ENCODE assay signal across 23 mouse cellular contexts in genomic region chr7:45733477-45733876, GRCm38 (mm10). TPM values are rescaled to one million over a fixed set of nuclear protein-coding genes. Genes with fewer than 3 reads are reported as not detected.
DNase-seq lines count a peak whose midpoint lies in the region; ATAC-seq and TF ChIP-seq lines count a peak whose summit lies in the region.
"Had no signal": no experiment of that assay in that cellular context is flagged by ENCODE, and none has a peak within 500 bp of the region (broad histone marks: within the 10 kb centered on the region; RNA-seq: fewer than 3 reads in every experiment).

No protein-coding gene starts in this region.

- H3K36me3 ChIP-seq in forebrain, embryonic 16.5 days (ENCODE audit: control insufficient read depth, insufficient read depth), result no peaks in the 10 kb centered on the region
- no peaks in the 10 kb centered on the region for H3K36me3 ChIP-seq in hindbrain, postnatal 0 days (ENCODE audit: insufficient read depth, low read length)
- H3K36me3 ChIP-seq: intestine, embryonic 15.5 days had no signal

- peak; percentile 99 for ATAC-seq in CD4-positive, CD25-positive, alpha-beta regulatory T cell, adult 4 months
- ATAC-seq in inflammation-experienced regulatory T-cells, adult 6 months, result peak; percentile 99
- ATAC-seq in forebrain, embryonic 16.5 days, result no peak
- no peak for ATAC-seq in hindbrain, postnatal 0 days
- ATAC-seq: intestine, embryonic 15.5 days; liver, postnatal 0 days had no signal

- no peaks in the 10 kb centered on the region for H3K9me3 ChIP-seq in forebrain, embryonic 16.5 days (ENCODE audit: control insufficient read depth, low read length)
- no peaks in the 10 kb centered on the region for H3K9me3 ChIP-seq in hindbrain, postnatal 0 days (ENCODE audit: low read length)
- H3K9me3 ChIP-seq: embryonic facial prominence, embryonic 12.5 days; heart, embryonic 13.5 days; intestine, embryonic 15.5 days had no signal

- H3K27ac ChIP-seq in forebrain, embryonic 16.5 days (ENCODE audit: low read length), result no peak overlapping the region
- no peak overlapping the region for H3K27ac ChIP-seq in hindbrain, postnatal 0 days
- H3K27ac ChIP-seq: embryonic facial prominence, embryonic 12.5 days; heart, embryonic 13.5 days; intestine, embryonic 15.5 days; kidney, postnatal 0 days had no signal

- no peak overlapping the region for H3K4me2 ChIP-seq in forebrain, embryonic 16.5 days (ENCODE audit: low read length)
- H3K4me2 ChIP-seq in hindbrain, postnatal 0 days (ENCODE audit: low read depth, low read length), result no peak overlapping the region
- H3K4me2 ChIP-seq: embryonic facial prominence, embryonic 12.5 days; heart, embryonic 13.5 days; intestine, embryonic 15.5 days had no signal

- H3K27me3 ChIP-seq in forebrain, embryonic 16.5 days (replicated peaks; ENCODE audit: control insufficient read depth, insufficient read depth, low read length), result no peaks in the 10 kb centered on the region
- no peaks in the 10 kb centered on the region for H3K27me3 ChIP-seq in hindbrain, postnatal 0 days (ENCODE audit: insufficient read depth, low read length)
- H3K27me3 ChIP-seq: embryonic facial prominence, embryonic 12.5 days; heart, embryonic 13.5 days; intestine, embryonic 15.5 days had no signal

- 86% methylated on average over 5 of the region's 5 CpGs for WGBS in forebrain, embryonic 16.5 days
- 89% methylated on average over 5 of the region's 5 CpGs for whole genome bisulfite sequencing in hindbrain, postnatal 0 days

- TF ChIP-seq CTCF in hindbrain, postnatal 0 days (IDR thresholded peaks at IDR 0.05; ENCODE audit: low read depth), result no peak

- H3K4me1 ChIP-seq in forebrain, embryonic 16.5 days (replicated peaks; ENCODE audit: control insufficient read depth, insufficient read depth, low read length), result no peaks in the 10 kb centered on the region
- no peaks in the 10 kb centered on the region for H3K4me1 ChIP-seq in hindbrain, postnatal 0 days (ENCODE audit: insufficient read depth, low read length)

- H3K9ac ChIP-seq in forebrain, embryonic 16.5 days (replicated peaks; ENCODE audit: low read depth, low read length), result no peak overlapping the region
- H3K9ac ChIP-seq in hindbrain, postnatal 0 days (replicated peaks; ENCODE audit: low read length), result no peak overlapping the region
- H3K9ac ChIP-seq: embryonic facial prominence, embryonic 12.5 days; heart, embryonic 13.5 days; intestine, embryonic 15.5 days; liver, postnatal 0 days had no signal

- peak; percentile 90 for DNase-seq in CD4-positive helper T cell, adult 2 months (ENCODE audit: low read depth, low spot score)
- DNase-seq in thymus, postnatal 0 days (ENCODE audit: low spot score), result peak; percentile 89
- no peak for DNase-seq in urinary bladder, postnatal 25 days (ENCODE audit: low spot score)
- no peak for DNase-seq in hindbrain, postnatal 0 days (ENCODE audit: low spot score)
- DNase-seq: adrenal gland, postnatal 25 days; cerebellum, adult 8-10 months; gastrocnemius, postnatal 25 days; heart, postnatal 4 days; layer of hippocampus, postnatal 36 days; liver; liver, postnatal 0 days; right cerebral cortex, adult 18-20 months; spleen, adult 18-20 months had no signal

- H3K4me3 ChIP-seq in forebrain, embryonic 16.5 days (replicated peaks; ENCODE audit: low read length), result no peak overlapping the region
- no peak overlapping the region for H3K4me3 ChIP-seq in hindbrain, postnatal 0 days (ENCODE audit: low read length)
- H3K4me3 ChIP-seq: embryonic facial prominence, embryonic 12.5 days; heart, embryonic 13.5 days; intestine, embryonic 15.5 days had no signal

RNA-seq across cellular contexts. Expression of gene Spaca4, which starts 7.9 kb away (rescaled TPM):
- not detected for polyA plus RNA-seq in CD4-positive, CD25-positive, alpha-beta regulatory T cell, adult 4 months (2017; shearing (Covaris generic))
- not detected for polyA plus RNA-seq in inflammation-experienced regulatory T-cells, adult 6 months (2017; shearing (Covaris generic))
- not detected in 2 replicates for polyA plus RNA-seq in thymus, postnatal 0 days (2015; fragmentation: Nextera tagmentation; extraction: Ambion mirVana)
- polyA plus RNA-seq in forebrain, embryonic 16.5 days (2015; fragmentation: Nextera tagmentation; extraction: Ambion mirVana), result not detected in 2 replicates
- not detected in 2 replicates for total RNA-seq in hindbrain, postnatal 0 days (2014; rRNA removed)
- not detected in 2 replicates for polyA plus RNA-seq in hindbrain, postnatal 0 days (2015; fragmentation: Nextera tagmentation; extraction: Ambion mirVana)
- total RNA-seq: adrenal gland, postnatal 25 days; gastrocnemius, postnatal 25 days; heart, postnatal 4 days; layer of hippocampus, adult 18-20 months; layer of hippocampus, postnatal 36 days; left cerebral cortex, postnatal 36 days had no signal
- polyA plus RNA-seq: cortical plate, adult 2 months; embryonic facial prominence, embryonic 12.5 days; heart, embryonic 13.5 days; kidney, postnatal 0 days; liver, postnatal 0 days had no signal

RNA-seq across cellular contexts. Expression of gene Fam83e, which starts 12.5 kb away (rescaled TPM):
- not detected for polyA plus RNA-seq in CD4-positive, CD25-positive, alpha-beta regulatory T cell, adult 4 months (2017; shearing (Covaris generic))
- polyA plus RNA-seq in inflammation-experienced regulatory T-cells, adult 6 months (2017; shearing (Covaris generic)), result under 1 TPM in 2 of 3 experiments, not detected in 1; 0.63 to 0.80 TPM
- 0.50 and 0.66 TPM in 2 replicates for polyA plus RNA-seq in thymus, postnatal 0 days (2015; fragmentation: Nextera tagmentation; extraction: Ambion mirVana)
- polyA plus RNA-seq in forebrain, embryonic 16.5 days (2015; fragmentation: Nextera tagmentation; extraction: Ambion mirVana), result 0.60 and 1.1 TPM in 2 replicates
- total RNA-seq in hindbrain, postnatal 0 days (2014; rRNA removed), result 0.11 and 0.16 TPM in 2 replicates
- polyA plus RNA-seq in hindbrain, postnatal 0 days (2015; fragmentation: Nextera tagmentation; extraction: Ambion mirVana), result 0.09 and 0.25 TPM in 2 replicates
- total RNA-seq: left cerebral cortex, postnatal 36 days had no signal

RNA-seq across cellular contexts. Expression of gene Sphk2, which starts 15.7 kb away (rescaled TPM):
- polyA plus RNA-seq in CD4-positive, CD25-positive, alpha-beta regulatory T cell, adult 4 months (2017; shearing (Covaris generic)), result 10 to 100 TPM; 15.2 to 21.1 TPM
- polyA plus RNA-seq in inflammation-experienced regulatory T-cells, adult 6 months (2017; shearing (Covaris generic)), result 10 to 100 TPM; 12.1 to 17.3 (median 15.5) TPM
- polyA plus RNA-seq in thymus, postnatal 0 days (2015; fragmentation: Nextera tagmentation; extraction: Ambion mirVana), result 19.8 and 21.8 TPM in 2 replicates
- polyA plus RNA-seq in forebrain, embryonic 16.5 days (2015; fragmentation: Nextera tagmentation; extraction: Ambion mirVana), result 29.9 and 31.1 TPM in 2 replicates
- 27.4 and 31.6 TPM in 2 replicates for total RNA-seq in hindbrain, postnatal 0 days (2014; rRNA removed)
- 17.8 and 18.5 TPM in 2 replicates for polyA plus RNA-seq in hindbrain, postnatal 0 days (2015; fragmentation: Nextera tagmentation; extraction: Ambion mirVana)

RNA-seq across cellular contexts. Expression of gene Rpl18, which starts 18.2 kb away (rescaled TPM):
- 1,000 to 10,000 TPM; 2,369 to 2,427 TPM for polyA plus RNA-seq in CD4-positive, CD25-positive, alpha-beta regulatory T cell, adult 4 months (2017; shearing (Covaris generic))
- polyA plus RNA-seq in inflammation-experienced regulatory T-cells, adult 6 months (2017; shearing (Covaris generic)), result 1,000 to 10,000 TPM; 1,609 to 2,946 (median 2,383) TPM
- polyA plus RNA-seq in thymus, postnatal 0 days (2015; fragmentation: Nextera tagmentation; extraction: Ambion mirVana), result 1,315 and 1,426 TPM in 2 replicates
- 567 and 579 TPM in 2 replicates for polyA plus RNA-seq in forebrain, embryonic 16.5 days (2015; fragmentation: Nextera tagmentation; extraction: Ambion mirVana)
- total RNA-seq in hindbrain, postnatal 0 days (2014; rRNA removed), result 999 and 1,175 TPM in 2 replicates
- 519 and 535 TPM in 2 replicates for polyA plus RNA-seq in hindbrain, postnatal 0 days (2015; fragmentation: Nextera tagmentation; extraction: Ambion mirVana)

RNA-seq across cellular contexts. Expression of gene Dbp, which starts 28.6 kb away (rescaled TPM):
- 1 to 10 TPM; 7.4 to 8.8 TPM for polyA plus RNA-seq in CD4-positive, CD25-positive, alpha-beta regulatory T cell, adult 4 months (2017; shearing (Covaris generic))
- 1 to 10 TPM; 3.1 to 8.6 (median 6.5) TPM for polyA plus RNA-seq in inflammation-experienced regulatory T-cells, adult 6 months (2017; shearing (Covaris generic))
- 10.6 and 13.4 TPM in 2 replicates for polyA plus RNA-seq in thymus, postnatal 0 days (2015; fragmentation: Nextera tagmentation; extraction: Ambion mirVana)
- polyA plus RNA-seq in forebrain, embryonic 16.5 days (2015; fragmentation: Nextera tagmentation; extraction: Ambion mirVana), result 4.1 and 4.3 TPM in 2 replicates
- total RNA-seq in hindbrain, postnatal 0 days (2014; rRNA removed), result 4.2 and 12.2 TPM in 2 replicates
- polyA plus RNA-seq in hindbrain, postnatal 0 days (2015; fragmentation: Nextera tagmentation; extraction: Ambion mirVana), result 4.6 and 5.3 TPM in 2 replicates

Comparison
In these comparisons a context has a peak if more than half of its experiments do, and no peak if none do; other contexts are left out.
1. DNase-seq: peak in CD4-positive helper T cell, adult 2 months (single experiment) and thymus, postnatal 0 days (single experiment); none in urinary bladder, postnatal 25 days (single experiment) and hindbrain, postnatal 0 days (single experiment).
2. ATAC-seq: peak in CD4-positive, CD25-positive, alpha-beta regulatory T cell, adult 4 months (single experiment) and inflammation-experienced regulatory T-cells, adult 6 months (single experiment); none in forebrain, embryonic 16.5 days (single experiment) and hindbrain, postnatal 0 days (single experiment).